Mouse (Mus musculus) gastrocnemius, postnatal 14 days (tissue): ENCODE data around the gene Dvl2. TPM values are rescaled to one million over a fixed set of nuclear protein-coding genes. Genes with fewer than 3 reads are reported as not detected.
"Not testable (repeated sequence)": the region's sequence is repeated elsewhere in the genome, so short reads cannot be mapped to it uniquely, and the experiment has no call there.

ENCODE experiments used
- DNase-seq: peaks from one replicate; pipeline ENCODE4 v3.0.0; 2021; ENCODE audit warnings: mixed read lengths
- intact Hi-C: fragments of 180-260 bp; cut with DNase I; formaldehyde crosslinking; loops from one replicate; pipeline ENCODE4 v1.15.1; 2025; ENCODE audit warnings: low total_unique reads
- long read RNA-seq, 2 experiments: library from polyadenylated mRNA; stranded (forward); transcript quantifications; one replicate each; pipeline ENCODE4 v2.0.0; 2021
- total RNA-seq, 2 experiments: library from RNA; stranded (reverse); gene quantifications; 2 replicates each; pipeline ENCODE4 v1.2.3; 2021

Gene Dvl2
- 1 to 10 TPM; 5.1 to 7.8 TPM for total RNA-seq
- long read RNA-seq, experiment 1, partial matches to known transcripts, result 0 of 5 reads
- long read RNA-seq, experiment 1, other reads (novel, unspliced or antisense), result 1 of 5 reads
- long read RNA-seq, experiment 2, partial matches to known transcripts, result 0 of 2 reads
- long read RNA-seq, experiment 2, other reads (novel, unspliced or antisense), result 2 of 2 reads

- peak; percentile 93 for DNase-seq
- intact Hi-C loops, result loop anchor here (10.0 kb wide), 1 partner anchor 66 kb away; the partner anchor contains the start of gene Ybx2
Measured at GRCm38 (mm10) chr11:70000396-70000898, at the start of gene Dvl2. Dvl2 (plus strand) TSS chr11:70000595.

DNA sequence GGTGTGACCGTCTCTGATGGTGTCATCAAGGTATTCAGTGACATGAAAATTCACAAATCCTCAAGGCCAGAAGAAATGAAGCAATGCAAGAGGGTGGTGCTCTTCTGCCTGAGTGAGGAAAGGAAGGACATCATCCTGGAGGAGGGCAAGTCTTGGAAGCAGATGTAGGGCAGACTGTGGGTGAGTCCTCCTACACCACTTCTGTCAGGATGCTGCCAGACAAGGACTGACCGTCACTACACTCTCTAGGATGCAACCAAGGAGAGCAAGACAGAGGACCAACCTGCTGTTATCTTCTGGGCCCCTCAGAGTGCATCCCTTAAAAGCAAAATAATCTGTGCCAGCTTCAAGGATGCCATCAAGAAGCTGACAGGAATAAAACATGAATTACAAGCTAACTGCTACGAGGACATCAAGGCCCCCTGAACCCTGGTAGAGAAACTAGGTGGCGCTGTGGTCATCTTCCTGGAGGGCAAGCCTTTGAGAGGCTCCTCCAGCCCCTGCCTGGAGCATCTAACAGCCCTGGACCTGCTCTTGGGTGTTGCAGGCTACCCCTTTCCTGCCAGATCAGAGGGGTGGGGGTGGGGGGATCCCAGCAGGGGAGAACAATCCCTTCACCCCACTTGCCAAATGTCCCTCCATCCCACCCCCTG lies 49.5 kb upstream of the Dvl2 start:
- DNase-seq, result no peak
- intact Hi-C loops, result no loop called here

DNA sequence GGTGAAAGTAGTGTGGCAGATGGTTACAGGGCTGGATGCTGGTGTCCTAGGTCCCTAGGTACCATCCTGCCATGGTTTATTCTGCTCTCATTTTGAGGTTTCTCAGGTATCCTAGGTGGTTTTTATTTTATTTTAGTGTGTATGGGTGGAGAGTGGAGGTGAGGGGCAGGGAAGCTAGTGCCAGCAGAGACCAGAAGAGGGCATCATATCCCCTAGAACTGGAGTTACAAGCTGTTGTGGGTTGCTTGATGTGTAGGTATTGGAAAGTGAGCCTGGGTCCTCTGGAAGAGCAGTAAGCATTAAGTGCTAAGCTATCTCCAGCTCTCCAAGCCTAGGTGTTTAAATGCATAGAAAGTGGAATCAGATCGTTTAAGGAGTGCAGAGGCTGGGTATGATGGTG lies 48.1 kb upstream of the Dvl2 start:
- intact Hi-C loops, result no loop called here
- DNase-seq, result no peak

DNA sequence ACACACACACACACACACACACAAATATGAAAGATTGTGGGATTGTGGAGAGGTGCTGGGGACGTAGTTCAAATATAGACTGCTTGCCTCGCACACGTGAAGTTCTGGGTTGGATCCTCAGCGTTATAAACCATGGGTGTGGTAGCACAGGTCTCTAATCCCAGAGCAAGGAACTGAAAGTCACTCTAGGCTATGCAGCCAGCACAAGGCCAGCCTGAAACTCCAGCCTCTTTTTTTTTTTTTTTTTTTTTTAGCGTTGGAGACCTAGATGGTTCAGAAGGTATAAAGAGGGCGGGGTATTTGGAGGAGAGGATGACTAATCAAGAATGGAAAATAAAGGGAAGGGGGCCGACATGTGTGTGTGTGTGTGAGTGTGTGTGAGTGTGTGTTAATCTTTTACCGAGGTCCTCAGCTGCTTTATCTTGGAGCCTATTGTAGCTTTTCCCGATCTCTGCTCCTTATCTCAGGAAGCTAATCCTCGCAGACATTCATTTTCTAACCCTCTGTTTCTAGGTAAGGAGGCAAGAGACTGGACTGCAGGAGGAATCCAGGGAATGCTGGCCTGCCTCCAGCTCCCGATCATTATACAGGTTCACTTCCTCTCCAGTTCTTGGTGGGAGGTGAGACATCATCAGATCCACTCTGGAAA lies 47.0 kb upstream of the Dvl2 start:
- intact Hi-C loops, result no loop called here
- DNase-seq, result no peak

GRCm38 (mm10) chr11:69955618-69956017 lies 44.8 kb upstream of the Dvl2 start:
- DNase-seq, intact Hi-C loops: not testable (repeated sequence)

DNA sequence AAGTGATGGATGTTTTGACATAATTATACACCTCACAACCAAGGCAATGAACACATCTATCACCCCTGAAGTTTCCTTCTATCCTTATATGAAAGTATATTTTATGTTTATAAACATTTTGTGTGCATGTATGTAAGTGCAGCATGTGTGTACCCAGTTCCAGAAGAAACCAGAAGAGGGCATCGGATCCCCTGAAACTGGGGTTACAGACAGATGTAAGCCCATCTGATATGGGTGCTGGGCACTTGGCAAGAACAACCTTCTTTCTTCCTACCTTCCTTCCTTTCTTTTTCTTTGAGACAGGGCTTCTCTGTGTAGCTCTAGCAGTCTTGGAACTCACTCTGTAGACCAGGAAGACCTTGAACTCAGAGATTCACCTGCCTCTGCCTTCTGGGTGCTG lies 44.2 kb upstream of the Dvl2 start:
- intact Hi-C loops, result no loop called here
- DNase-seq, result no peak

DNA sequence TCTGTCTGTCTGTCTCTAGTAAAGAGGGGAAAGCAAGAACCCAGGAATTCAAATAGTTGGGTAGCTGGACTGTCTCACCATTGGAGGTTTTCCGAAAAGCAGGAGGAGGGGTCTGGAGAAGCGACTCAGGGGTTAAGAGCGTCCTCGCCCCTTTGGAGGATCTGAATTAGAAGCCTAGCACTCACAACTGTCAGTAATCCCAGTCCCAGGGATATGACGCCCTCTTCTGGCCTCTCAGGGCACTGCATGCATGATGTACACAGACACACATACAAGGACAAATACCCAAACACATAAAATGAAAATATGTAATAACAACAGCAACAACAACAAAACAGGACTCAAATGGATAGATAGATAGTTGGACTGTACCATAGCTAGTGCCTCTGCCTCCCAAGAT lies 39.8 kb upstream of the Dvl2 start:
- DNase-seq, result no peak
- intact Hi-C loops, result no loop called here

DNA sequence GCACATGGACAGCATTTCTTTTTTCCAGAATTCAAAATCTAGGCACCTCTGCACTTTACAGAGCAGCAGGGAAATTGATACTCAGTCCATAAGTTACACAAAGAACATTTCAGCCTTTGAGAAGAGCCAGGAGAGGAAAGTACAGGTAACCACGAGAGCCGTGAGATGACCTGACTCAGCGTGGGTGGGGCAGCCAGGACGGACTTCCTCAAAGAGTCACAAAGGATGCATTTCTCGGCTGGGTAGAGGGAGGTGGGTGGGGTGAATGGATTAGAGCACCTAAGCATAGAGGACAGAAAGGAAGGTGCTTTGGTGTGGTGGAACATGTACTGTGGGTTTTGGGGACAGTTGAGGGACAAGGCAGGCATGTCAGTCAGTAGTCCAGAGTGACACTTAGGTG lies 38.6 kb upstream of the Dvl2 start:
- DNase-seq, result no peak
- intact Hi-C loops, result no loop called here

DNA sequence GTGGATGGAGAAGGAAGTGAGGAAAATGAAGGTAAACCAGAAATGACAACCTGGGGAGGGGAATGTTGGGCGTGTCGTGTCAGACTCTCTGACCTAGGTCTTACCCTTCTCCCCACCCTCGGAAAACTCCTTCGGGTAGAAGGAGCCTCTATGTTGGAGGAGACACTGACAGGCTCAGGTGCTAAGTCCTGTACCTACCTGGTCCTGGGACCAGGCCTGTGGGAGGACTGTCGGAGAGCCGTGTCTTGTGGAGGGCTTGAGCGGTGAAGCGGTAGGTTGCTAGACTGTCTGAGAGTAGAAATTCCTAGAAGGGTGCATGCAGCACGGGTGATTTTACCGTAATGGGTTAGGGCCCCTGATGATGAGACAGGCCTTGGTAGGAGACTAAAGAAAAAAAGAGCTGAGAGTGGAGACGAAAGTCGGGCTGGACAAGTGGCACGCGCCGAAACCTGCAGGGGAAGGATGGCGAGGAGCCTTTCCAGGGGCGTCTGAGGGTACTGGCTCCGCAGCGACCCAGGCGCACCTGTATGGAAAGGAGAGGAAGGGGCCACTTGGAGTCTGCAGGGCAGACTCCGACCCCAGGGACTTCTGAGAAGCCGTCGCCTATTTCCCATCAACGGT lies 35.6 kb upstream of the Dvl2 start, which contains the start of gene Cldn7:
Gene Cldn7, plus strand, starts transcription at position 130 of the 621 bp plus-strand sequence.
- no peak for DNase-seq
- intact Hi-C loops, result no loop called here

DNA sequence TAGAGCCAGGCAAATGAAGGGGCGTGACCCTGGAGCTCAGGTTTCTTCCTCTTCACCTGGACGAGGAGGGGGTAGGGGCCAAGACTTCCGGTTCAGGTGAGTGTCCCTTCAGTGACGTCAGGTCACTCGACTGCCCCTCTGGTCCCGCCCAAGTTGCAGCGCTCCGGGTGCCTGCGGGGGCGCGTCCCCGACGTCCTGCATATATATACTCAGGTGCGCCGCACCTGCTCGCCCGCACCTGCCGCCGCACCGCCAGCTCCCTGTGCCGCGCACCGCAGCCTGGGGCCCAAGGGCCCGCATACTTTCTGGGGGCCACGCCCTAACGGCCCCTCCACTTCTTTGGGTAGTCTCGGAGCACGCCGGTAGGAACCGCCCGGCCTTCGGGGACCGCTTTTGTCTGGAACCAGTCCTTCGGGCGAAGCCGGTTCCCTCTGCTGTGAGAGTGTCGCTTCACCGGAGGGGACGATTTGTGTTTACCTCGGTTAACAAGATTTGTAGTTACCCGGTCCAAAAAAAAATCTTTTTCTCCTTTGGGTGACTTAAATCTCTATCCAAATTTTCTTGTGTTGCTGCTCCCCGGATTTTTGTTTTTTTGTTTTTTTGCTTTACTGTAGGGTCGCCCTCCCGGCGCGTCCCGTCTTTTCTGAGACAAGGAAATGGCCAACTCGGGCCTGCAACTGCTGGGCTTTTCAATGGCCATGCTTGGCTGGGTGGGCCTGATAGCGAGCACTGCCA lies 35.0 kb upstream of the Dvl2 start:
- intact Hi-C loops, result no loop called here
- no peak for DNase-seq

- intact Hi-C loops, result no loop called here
- DNase-seq, result peak; percentile 39
Measured at GRCm38 (mm10) chr11:69966006-69966859, 34.2 kb upstream of the Dvl2 start.

GRCm38 (mm10) chr11:69966860-69967517 lies 33.4 kb upstream of the Dvl2 start:
- intact Hi-C loops, result no loop called here
- DNase-seq, result no peak

DNA sequence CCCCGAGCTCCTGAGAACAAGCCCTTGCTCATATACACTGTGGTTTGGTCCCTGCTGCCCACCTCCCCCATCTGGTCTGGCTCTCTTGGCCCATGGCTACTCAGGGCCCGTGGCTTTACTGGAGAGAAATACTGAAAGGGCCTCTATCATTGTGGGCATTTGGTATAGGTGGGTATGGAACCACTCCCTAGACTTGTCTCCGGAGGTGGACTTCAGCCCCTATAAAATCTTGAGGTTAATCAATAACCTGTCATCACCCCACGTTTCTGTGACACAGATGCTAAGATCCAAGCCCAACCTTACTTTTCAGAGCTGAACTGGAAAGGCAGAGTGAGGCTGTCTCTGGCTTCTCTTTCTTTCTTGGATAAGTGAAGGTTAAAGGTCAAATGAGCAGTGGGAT lies 31.6 kb upstream of the Dvl2 start:
- no peak for DNase-seq
- intact Hi-C loops, result no loop called here

GRCm38 (mm10) chr11:69970222-69970621 lies 30.2 kb upstream of the Dvl2 start:
- DNase-seq, result no peak
- intact Hi-C loops, result no loop called here

GRCm38 (mm10) chr11:69970775-69971174 lies 29.6 kb upstream of the Dvl2 start:
- intact Hi-C loops, result no loop called here
- no peak for DNase-seq

GRCm38 (mm10) chr11:69974907-69975306 lies 25.5 kb upstream of the Dvl2 start:
- no peak for DNase-seq
- intact Hi-C loops, result no loop called here

DNA sequence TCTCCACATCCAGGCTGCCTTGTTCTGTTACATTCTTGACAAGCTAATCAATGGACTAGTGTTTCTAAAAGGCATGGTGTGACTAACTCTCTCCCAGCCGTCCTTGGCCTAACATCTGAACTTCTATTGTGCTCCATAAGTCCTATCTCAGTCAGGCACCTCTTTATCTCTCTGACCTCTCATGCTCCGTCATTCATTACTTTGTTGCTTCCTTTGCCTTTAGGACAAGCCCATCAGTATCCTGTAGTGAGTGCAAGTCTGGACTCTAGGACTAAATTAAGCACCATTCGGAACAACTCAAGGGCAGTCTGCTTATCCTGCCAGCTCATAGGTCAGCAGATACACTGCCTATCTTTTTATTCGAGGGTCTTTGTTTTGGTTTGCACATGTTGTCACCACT lies 24.1 kb upstream of the Dvl2 start:
- intact Hi-C loops, result no loop called here
- DNase-seq, result no peak

DNA sequence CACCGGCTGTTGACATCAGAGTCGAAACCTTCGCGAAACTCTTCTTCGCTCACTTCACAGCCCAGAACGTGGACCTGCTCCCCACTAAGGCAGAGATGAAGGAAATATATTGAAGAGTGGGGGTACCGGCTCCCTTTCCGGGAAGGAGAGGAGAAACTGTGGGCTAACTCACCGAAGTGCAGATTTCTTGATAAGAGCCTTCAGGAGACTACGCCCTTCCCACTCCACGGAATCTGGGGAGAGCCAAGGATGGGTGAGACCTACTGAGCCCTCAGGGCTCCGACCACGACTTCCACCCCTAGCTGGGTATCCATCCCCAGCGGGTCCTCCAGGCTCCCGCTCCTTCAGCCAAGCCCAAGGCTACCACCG lies 20.6 kb upstream of the Dvl2 start:
- no peak for DNase-seq
- intact Hi-C loops, result no loop called here
